Mouse (Mus musculus): Measurements from ENCODE around the gene Ppp1r36.

DNA sequence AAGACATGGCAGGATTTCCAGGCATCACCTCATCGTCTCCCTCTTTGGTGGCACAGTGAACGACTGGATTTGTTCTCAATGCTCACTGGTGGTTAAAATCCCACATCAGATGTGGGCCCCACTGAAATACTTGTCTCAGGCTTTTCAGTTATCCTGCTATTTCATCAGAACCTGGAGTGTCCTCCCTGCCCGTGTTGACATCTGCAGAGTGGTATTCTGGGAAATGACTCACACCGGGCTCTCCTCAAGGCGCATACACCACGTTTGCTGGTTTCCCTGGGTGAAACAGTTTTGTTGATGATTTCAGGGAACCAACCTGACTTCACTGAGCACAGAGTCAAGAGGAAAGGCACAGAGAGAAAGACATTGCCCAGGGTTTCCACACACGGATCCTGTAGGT, 49.9 kb downstream of the Ppp1r36 start:
- no peak for TF ChIP-seq CTCF (IDR thresholded peaks at IDR 0.05; ENCODE audit: extremely low read depth, insufficient read length, insufficient replicate concordance, low read depth, low read length)
- no peak for TF ChIP-seq POLR2A (IDR thresholded peaks at IDR 0.05; ENCODE audit: low read depth, low read length)

Measured in small intestine, adult 2 months (tissue).